Mouse (Mus musculus): ENCODE results near the gene Tnni1. TPM values are rescaled to one million over a fixed set of nuclear protein-coding genes. Genes with fewer than 3 reads are reported as not detected.

The Tnni1 gene
- polyA plus RNA-seq, 1 experiment from 2014 or later: 1.1 TPM

- Histone ChIP-seq H3K9ac (ENCODE audit: low read depth, low read length) (no peak overlapping the region), H3K9me3 (ENCODE audit: control insufficient read depth, low read length) (no peaks in the 10 kb centered on the region), H3K36me3 (ENCODE audit: control insufficient read depth, insufficient read depth, low read length) (no peaks in the 10 kb centered on the region), H3K27ac (ENCODE audit: low read depth, low read length) (no peak overlapping the region), H3K4me3 (ENCODE audit: low read length) (no peak overlapping the region), H3K4me1 (ENCODE audit: control insufficient read depth, insufficient read depth, low read depth, low read length) (peaks cover 19% of the 10 kb centered on the region), H3K27me3 (replicated peaks; ENCODE audit: control insufficient read depth, insufficient read depth, low read length) (no peaks in the 10 kb centered on the region), H3K4me2 (ENCODE audit: low read length) (no peak overlapping the region)
- ATAC-seq: no peak
- WGBS: 76% methylated on average over 2 of the region's 2 CpGs
Observed at GRCm38 (mm10) chr1:135764206-135764528, 15.1 kb upstream of the Tnni1 start.

- WGBS: under 1% methylated on average over 71 of the region's 90 CpGs
- ATAC-seq: peak; percentile 90
- H3K4me1 ChIP-seq (ENCODE audit: control insufficient read depth, insufficient read depth, low read depth, low read length): peaks cover 22% of the 10 kb centered on the region
Observed at GRCm38 (mm10) chr1:135765645-135766591, 13.3 kb upstream of the Tnni1 start, which contains the start of gene Phlda3. Gene Phlda3, plus strand, starts transcription at chr1:135766119.

GRCm38 (mm10) chr1:135766592-135767306, 12.5 kb upstream of the Tnni1 start:
- Histone ChIP-seq H3K4me1 (ENCODE audit: control insufficient read depth, insufficient read depth, low read depth, low read length) (peaks cover 29% of the 10 kb centered on the region), H3K27ac (ENCODE audit: low read depth, low read length) (peak overlapping the region; percentile 48), H3K4me3 (ENCODE audit: low read length) (peak overlapping the region; percentile 58), H3K9me3 (ENCODE audit: control insufficient read depth, low read length) (no peaks in the 10 kb centered on the region), H3K27me3 (replicated peaks; ENCODE audit: control insufficient read depth, insufficient read depth, low read length) (no peaks in the 10 kb centered on the region), H3K36me3 (ENCODE audit: control insufficient read depth, insufficient read depth, low read length) (no peaks in the 10 kb centered on the region), H3K9ac (ENCODE audit: low read depth, low read length) (peak overlapping the region; percentile 77), H3K4me2 (ENCODE audit: low read length) (peak overlapping the region; percentile 97)
- no peak for ATAC-seq
- 27% methylated on average over 30 of the region's 30 CpGs for WGBS

More at GRCm38 (mm10) chr1:135765645-135766591, 13.3 kb upstream of the Tnni1 start, which contains the start of gene Phlda3:
- Histone ChIP-seq H3K27ac (ENCODE audit: low read depth, low read length) (peak within 1 kb of the TSS; percentile 48), H3K9me3 (ENCODE audit: control insufficient read depth, low read length) (no peaks in the 10 kb centered on the region), H3K4me3 (ENCODE audit: low read length) (peak within 1 kb of the TSS; percentile 58), H3K36me3 (ENCODE audit: control insufficient read depth, insufficient read depth, low read length) (no peaks in the 10 kb centered on the region), H3K4me2 (ENCODE audit: low read length) (peak within 1 kb of the TSS; percentile 97), H3K9ac (ENCODE audit: low read depth, low read length) (peak within 1 kb of the TSS; percentile 77), H3K27me3 (replicated peaks; ENCODE audit: control insufficient read depth, insufficient read depth, low read length) (no peaks in the 10 kb centered on the region)

GRCm38 (mm10) chr1:135767324-135767890, 11.8 kb upstream of the Tnni1 start:
- Histone ChIP-seq H3K27ac (ENCODE audit: low read depth, low read length) (no peak overlapping the region), H3K4me1 (ENCODE audit: control insufficient read depth, insufficient read depth, low read depth, low read length) (peaks cover 29% of the 10 kb centered on the region), H3K9me3 (ENCODE audit: control insufficient read depth, low read length) (no peaks in the 10 kb centered on the region), H3K36me3 (ENCODE audit: control insufficient read depth, insufficient read depth, low read length) (no peaks in the 10 kb centered on the region), H3K27me3 (replicated peaks; ENCODE audit: control insufficient read depth, insufficient read depth, low read length) (no peaks in the 10 kb centered on the region), H3K9ac (ENCODE audit: low read depth, low read length) (no peak overlapping the region; the same call in 1 of the 2 replicates), H3K4me2 (ENCODE audit: low read length) (peak overlapping the region; percentile 97), H3K4me3 (ENCODE audit: low read length) (peak overlapping the region; percentile 58)
- 86% methylated on average over 4 of the region's 4 CpGs for WGBS
- no peak for ATAC-seq

- Histone ChIP-seq H3K4me3 (ENCODE audit: low read length) (no peak overlapping the region), H3K9ac (ENCODE audit: low read depth, low read length) (no peak overlapping the region), H3K27me3 (replicated peaks; ENCODE audit: control insufficient read depth, insufficient read depth, low read length) (no peaks in the 10 kb centered on the region), H3K9me3 (ENCODE audit: control insufficient read depth, low read length) (no peaks in the 10 kb centered on the region), H3K4me1 (ENCODE audit: control insufficient read depth, insufficient read depth, low read depth, low read length) (peaks cover 29% of the 10 kb centered on the region), H3K4me2 (ENCODE audit: low read length) (no peak overlapping the region), H3K36me3 (ENCODE audit: control insufficient read depth, insufficient read depth, low read length) (no peaks in the 10 kb centered on the region), H3K27ac (ENCODE audit: low read depth, low read length) (no peak overlapping the region)
- no peak for ATAC-seq
- 91% methylated on average over 2 of the region's 2 CpGs for WGBS
Observed at GRCm38 (mm10) chr1:135768400-135768799, 10.8 kb upstream of the Tnni1 start.

GRCm38 (mm10) chr1:135770237-135770636, 9.0 kb upstream of the Tnni1 start:
- Histone ChIP-seq H3K4me2 (ENCODE audit: low read length) (no peak overlapping the region), H3K4me3 (ENCODE audit: low read length) (no peak overlapping the region), H3K9ac (ENCODE audit: low read depth, low read length) (no peak overlapping the region), H3K27ac (ENCODE audit: low read depth, low read length) (no peak overlapping the region), H3K4me1 (ENCODE audit: control insufficient read depth, insufficient read depth, low read depth, low read length) (peaks cover 29% of the 10 kb centered on the region), H3K36me3 (ENCODE audit: control insufficient read depth, insufficient read depth, low read length) (no peaks in the 10 kb centered on the region), H3K27me3 (replicated peaks; ENCODE audit: control insufficient read depth, insufficient read depth, low read length) (no peaks in the 10 kb centered on the region), H3K9me3 (ENCODE audit: control insufficient read depth, low read length) (no peaks in the 10 kb centered on the region)
- no peak for ATAC-seq
- WGBS: 84% methylated on average over 7 of the region's 7 CpGs

GRCm38 (mm10) chr1:135770896-135771572, 8.2 kb upstream of the Tnni1 start:
- Histone ChIP-seq H3K4me1 (ENCODE audit: control insufficient read depth, insufficient read depth, low read depth, low read length) (peaks cover 25% of the 10 kb centered on the region), H3K9ac (ENCODE audit: low read depth, low read length) (no peak overlapping the region), H3K9me3 (ENCODE audit: control insufficient read depth, low read length) (no peaks in the 10 kb centered on the region), H3K4me2 (ENCODE audit: low read length) (no peak overlapping the region), H3K27ac (ENCODE audit: low read depth, low read length) (no peak overlapping the region), H3K36me3 (ENCODE audit: control insufficient read depth, insufficient read depth, low read length) (no peaks in the 10 kb centered on the region), H3K4me3 (ENCODE audit: low read length) (no peak overlapping the region), H3K27me3 (replicated peaks; ENCODE audit: control insufficient read depth, insufficient read depth, low read length) (no peaks in the 10 kb centered on the region)
- 0 out of 2 replicates have a peak, but pooled peaks have one; percentile 26 for ATAC-seq
- 40% methylated on average over 11 of the region's 12 CpGs for WGBS

GRCm38 (mm10) chr1:135771573-135771970, 7.7 kb upstream of the Tnni1 start:
- Histone ChIP-seq H3K4me1 (ENCODE audit: control insufficient read depth, insufficient read depth, low read depth, low read length) (peaks cover 22% of the 10 kb centered on the region), H3K9me3 (ENCODE audit: control insufficient read depth, low read length) (no peaks in the 10 kb centered on the region), H3K27ac (ENCODE audit: low read depth, low read length) (no peak overlapping the region), H3K9ac (ENCODE audit: low read depth, low read length) (no peak overlapping the region), H3K27me3 (replicated peaks; ENCODE audit: control insufficient read depth, insufficient read depth, low read length) (no peaks in the 10 kb centered on the region), H3K36me3 (ENCODE audit: control insufficient read depth, insufficient read depth, low read length) (no peaks in the 10 kb centered on the region), H3K4me2 (ENCODE audit: low read length) (no peak overlapping the region), H3K4me3 (ENCODE audit: low read length) (no peak overlapping the region)
- WGBS: 70% methylated on average over 8 of the region's 8 CpGs
- ATAC-seq: 0 out of 2 replicates have a peak, but pooled peaks have one; percentile 28

Measured in hindbrain, embryonic 16.5 days (tissue).